Mouse (Mus musculus) hindlimb bud, embryonic 11.5 days (tissue): ENCODE results near the gene Agxt.
A peak's percentile ranks its signal among the peaks of the same experiment; 100 is the strongest.

Experiments used
- DNase-seq: peaks from one replicate; pipeline ENCODE4 v3.0.0-alpha.2; 2012; ENCODE audit warnings: low read depth, low spot score; ENCODE audit errors: extremely low spot score

The Agxt gene

DNA sequence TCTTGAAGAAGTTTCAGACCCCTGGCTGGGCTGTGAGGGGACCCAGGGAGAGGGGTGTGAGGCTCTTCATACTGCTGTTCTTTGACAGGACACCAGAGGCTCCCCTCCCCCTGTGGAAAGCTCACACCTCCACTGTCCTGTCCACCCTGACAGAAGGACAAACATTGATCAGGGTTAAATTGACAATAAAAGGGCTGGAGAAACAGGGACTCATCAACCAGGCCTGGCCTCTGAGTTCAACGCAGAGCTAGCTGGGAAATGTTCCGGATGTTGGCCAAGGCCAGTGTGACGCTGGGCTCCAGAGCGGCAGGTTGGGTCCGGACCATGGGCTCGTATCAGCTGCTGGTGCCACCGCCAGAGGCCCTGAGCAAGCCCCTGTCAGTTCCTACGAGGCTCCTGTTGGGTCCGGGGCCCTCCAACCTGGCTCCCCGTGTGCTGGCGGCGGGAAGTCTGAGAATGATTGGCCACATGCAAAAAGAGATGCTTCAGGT lies at the start of gene Agxt:
Gene Agxt (plus strand): TSS at position 205 of the 491 bp plus-strand sequence.
- no peak for DNase-seq

- no peak for DNase-seq
These were observed 42.5 kb upstream of the Agxt start for GRCm38 (mm10) chr1:93092582-93092981.

GRCm38 (mm10) chr1:93098956-93099355 lies 36.1 kb upstream of the Agxt start:
- DNase-seq = no peak

DNA sequence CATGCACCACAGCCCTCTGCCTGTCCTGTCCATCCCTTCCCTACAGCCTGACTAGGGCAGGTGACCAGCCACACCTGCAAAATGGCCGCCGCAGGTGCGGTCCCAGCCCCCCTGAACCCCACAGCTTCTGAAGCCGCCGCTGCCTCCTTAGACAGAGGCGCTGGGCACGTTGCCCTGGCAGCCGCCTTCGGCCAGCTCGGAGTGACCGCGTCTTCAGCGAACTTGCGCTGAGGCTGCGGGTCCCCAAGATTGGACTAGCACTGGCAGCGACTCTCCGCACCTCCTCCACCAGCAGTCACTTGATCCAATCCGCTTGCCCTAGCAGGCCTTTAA lies 34.8 kb upstream of the Agxt start:
- no peak for DNase-seq

DNA sequence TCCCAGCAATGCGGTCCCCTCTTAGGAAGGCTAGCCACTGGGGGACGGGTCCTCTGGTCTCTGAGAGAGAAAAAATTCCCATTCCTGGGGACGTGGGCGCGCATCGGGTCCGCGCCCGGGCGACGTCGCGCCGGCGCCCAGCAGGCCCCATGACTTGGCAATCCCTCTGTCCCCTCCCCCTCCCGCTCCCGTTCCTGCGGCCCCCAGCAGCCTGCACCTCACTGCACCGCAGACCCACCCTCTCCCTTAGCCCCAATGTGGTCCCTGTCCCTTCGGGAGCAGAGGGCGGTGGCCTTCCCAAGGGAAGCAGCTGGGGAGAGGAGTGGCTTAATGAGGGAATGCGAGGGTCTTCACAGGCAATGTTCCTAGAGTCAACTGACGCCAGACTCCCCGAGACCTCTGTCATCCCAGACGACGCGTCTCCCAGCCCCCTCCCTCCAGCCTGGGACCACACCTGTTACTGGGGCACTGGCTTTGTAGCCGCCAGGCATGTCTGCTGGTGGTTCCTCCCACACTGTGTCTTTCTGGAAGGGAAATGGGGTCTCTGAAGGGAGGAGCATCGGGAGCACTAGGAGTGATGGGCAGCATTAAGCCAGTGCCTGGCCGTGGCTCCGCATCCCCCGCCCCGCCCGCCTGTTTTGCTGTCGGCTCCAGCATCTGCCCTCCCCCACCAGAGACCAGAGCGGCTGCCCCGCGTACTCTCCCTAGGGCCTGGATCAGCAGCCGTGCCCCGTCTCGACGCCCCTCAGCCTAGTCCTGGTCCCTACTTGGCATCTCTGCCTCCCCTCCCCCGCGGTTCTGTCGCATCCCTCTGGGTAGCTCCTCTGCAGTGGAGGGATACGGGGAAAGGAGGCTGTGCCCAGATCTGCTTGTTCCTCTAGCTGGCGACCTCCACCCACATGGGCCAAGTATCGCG lies 34.2 kb upstream of the Agxt start:
- DNase-seq = no peak

DNA sequence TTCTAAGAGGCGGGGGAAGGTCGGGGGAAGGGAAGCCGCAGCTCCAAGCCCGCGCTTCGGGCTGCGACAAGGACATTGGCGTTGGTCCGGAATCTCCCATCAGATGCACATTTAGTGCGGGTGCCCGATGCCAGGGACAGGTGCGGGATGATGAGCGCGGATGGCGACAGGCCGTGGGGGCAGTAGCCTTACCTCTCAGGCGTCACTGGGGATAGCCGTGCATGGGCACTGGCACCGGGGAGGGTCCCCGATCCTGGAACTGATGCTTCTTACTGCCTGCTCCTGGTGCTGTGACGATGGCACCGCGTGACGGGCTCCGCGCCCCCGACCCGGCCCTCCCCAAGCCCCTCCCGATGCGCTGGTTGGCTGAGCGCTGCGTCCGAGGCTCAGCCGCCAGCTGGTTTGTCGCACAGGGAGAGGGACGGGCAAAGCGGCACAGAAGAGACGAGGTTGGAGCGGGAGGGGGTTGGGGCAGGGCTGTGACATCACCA lies 33.4 kb upstream of the Agxt start, which contains the start of gene Kif1a:
Gene Kif1a (minus strand): TSS at position 381 of the 491 bp plus-strand sequence.
- DNase-seq = no peak

DNA sequence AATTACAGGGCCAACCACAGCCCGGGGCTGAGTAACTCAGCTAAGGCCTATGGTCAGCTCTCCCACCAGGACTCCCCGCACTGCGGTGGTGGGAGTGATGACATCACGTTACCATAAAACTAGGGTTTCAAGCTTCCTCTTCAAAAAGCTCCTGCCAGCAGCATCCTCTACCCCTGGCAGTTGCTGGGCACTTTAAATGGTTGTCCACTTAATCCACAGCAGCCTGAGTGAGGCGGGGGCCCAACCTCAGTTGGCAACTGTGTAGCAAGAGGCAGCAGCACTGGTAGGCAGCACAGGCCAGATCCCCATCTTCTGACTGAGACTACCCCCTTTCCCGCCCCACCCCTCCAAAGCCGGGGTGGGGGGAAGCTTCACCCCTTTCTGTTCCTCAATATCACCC lies 32.3 kb upstream of the Agxt start:
- DNase-seq = no peak

GRCm38 (mm10) chr1:93114713-93115463 lies 20.2 kb upstream of the Agxt start:
- DNase-seq = peak; percentile 69

- DNase-seq = no peak
These were observed 19.6 kb upstream of the Agxt start for GRCm38 (mm10) chr1:93115471-93115870.

DNA sequence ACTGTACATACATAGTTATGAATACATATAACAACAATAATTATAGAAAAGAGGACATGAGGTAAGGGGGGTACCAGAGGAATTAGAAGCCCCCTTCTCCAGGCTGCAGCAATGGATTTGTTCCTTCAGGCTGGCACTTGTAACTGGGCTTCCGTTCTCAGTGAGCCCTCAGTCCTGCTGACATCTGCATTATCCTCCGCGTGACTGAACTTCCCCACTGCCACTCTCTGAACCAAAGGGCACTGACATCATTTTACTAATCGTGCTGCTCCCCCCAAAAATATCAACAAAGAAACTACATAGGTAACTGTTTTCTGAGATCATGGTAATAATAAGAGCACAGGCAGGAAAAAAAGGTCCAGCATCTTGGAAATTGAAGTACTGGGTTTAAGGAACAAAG lies 16.2 kb upstream of the Agxt start:
- no peak for DNase-seq

DNA sequence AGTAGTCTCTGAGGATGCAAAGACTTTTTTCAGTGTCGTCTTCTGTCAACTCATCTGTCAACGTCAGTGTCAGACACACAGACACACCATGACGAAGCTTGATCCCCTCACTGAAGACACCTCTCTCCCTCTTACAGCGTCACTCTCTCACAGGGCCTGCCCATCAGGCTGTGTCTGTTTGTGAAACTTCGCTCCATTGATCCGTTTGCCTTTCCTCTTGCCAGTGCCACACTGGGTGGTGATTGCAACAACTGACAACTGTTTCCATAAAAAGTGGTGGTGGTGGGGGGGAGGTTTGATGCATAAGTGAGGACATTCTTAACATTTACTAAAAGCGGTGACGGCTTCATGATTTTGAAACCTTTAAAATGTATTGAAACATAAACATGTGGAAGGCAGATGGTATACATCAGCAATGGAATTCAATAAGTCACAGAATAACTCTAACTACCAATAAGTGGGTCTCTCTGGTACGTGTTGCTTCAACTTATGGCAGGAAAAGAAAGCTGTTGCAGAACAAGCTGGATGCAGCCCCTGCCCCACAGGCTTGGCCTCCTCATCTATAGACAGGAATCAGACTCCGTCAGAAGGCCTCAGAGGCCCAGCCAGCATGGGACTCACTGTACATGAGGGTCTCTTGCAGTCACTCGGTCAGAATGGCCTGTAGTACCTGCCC lies 11.7 kb upstream of the Agxt start:
- no peak for DNase-seq

DNA sequence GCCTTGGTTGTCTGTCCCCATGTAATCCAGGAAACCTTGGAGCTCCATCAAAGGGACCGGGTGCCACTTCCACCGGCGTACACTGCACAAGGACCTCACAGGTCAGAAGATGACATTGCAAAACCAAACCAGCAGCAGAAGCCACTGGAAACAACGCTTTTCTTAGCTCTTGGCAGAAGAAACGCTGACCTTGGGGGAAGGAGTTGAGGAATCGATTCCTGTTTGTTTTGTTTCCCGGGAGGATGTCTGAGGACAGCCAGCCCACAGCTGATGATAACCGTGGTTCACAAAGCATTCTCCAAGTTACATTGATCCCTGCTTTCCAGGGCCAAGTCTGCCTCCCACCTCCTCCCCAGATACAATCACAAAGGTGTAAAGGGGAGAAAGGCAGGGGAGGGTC lies 11.0 kb upstream of the Agxt start:
- no peak for DNase-seq

- DNase-seq = no peak
These were observed 9.8 kb upstream of the Agxt start for GRCm38 (mm10) chr1:93125256-93125655.

GRCm38 (mm10) chr1:93128209-93128608 lies 6.8 kb upstream of the Agxt start:
- DNase-seq = no peak

DNA sequence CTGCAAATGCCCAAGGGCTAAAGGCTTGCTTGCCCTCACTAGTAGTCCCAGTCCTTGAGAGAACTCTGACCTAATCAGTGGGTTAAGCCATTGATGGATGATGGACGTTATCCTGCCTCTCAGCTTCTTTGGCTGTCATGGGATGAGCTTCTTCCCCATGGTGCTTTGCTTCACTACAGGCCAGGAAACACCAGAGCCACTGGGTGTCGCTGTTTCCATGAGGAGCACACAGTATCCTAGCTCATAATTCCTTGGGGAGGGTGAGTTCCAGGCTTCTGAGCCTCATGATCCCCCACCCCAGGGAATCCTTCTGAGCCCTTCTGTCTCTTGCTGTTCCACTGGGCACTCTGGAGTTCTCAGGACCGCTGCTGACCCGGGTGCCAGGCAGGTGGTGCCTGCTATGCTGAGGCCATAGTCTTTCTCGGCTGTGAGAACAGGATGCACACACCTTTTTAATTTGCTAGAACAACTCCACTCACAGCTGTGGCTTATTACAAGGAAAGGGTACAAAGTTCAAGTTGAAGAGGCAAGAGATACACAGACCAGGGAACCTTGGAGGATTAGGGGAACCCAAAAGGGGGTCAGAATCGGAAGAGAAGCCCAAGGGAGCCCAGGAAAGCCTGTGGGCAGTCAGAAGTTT lies 6.2 kb upstream of the Agxt start:
- no peak for DNase-seq

GRCm38 (mm10) chr1:93130242-93130983 lies 4.6 kb upstream of the Agxt start:
- DNase-seq = no peak

DNA sequence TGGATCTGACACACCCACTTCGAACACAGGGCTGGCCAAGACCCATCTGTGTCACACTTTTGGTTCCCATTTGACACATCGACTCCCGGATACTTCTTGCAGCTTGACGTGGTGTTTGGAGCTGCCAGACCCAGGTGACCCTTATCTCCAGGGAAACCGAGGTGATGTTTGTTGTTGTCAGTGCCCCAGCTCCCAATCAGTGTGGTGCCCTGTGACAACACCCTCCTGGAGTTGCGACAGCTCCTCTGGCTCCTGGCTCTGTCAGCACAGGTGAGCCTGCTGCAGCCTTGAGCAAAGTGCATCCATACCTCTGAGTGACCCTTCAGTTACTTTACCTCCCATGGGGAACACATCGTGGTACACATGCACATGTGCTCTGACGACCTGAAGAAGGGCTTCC lies 2.4 kb upstream of the Agxt start:
- no peak for DNase-seq

GRCm38 (mm10) chr1:93138534-93138933 lies 3.5 kb downstream of the Agxt start:
- DNase-seq = no peak

- DNase-seq = no peak
These were observed 4.7 kb downstream of the Agxt start for GRCm38 (mm10) chr1:93139713-93140112.

- no peak for DNase-seq
These were observed 7.8 kb downstream of the Agxt start for GRCm38 (mm10) chr1:93142871-93143270.
